Mouse (Mus musculus) urinary bladder, postnatal 4 days (tissue): ENCODE measurements around the gene Gm8897.
"Not testable (repeated sequence)": the region's sequence is repeated elsewhere in the genome, so short reads cannot be mapped to it uniquely, and the experiment has no call there.

Source experiments
- DNase-seq, 2 experiments: peaks; one replicate each; pipeline ENCODE4 v3.0.0; 2021 to 2022; ENCODE audit warnings: low spot score in 2 of 2

Gene Gm8897

DNA sequence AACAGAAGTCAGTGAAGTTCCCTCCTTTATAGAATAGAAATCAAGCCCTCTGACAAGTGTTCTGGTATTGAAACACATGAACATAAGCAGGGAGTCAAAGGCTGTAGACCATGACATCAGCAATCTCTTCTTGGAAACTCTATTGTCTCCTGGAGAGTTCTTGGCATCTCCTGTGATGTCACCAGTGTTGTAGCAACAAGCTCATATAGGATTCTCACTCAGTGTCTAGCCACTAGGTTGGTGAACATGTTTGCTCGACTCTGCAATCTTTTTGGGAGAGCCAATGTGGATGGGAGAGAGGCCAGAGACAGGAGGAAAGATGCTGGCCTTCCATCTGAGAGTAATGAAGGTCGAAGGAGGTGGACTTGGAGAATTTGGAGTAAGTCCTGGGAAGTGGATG is at the start of gene Gm8897:
Gene Gm8897, plus strand, starts transcription at position 301 of the 400 bp plus-strand sequence.
- not testable (repeated sequence) for DNase-seq

DNA sequence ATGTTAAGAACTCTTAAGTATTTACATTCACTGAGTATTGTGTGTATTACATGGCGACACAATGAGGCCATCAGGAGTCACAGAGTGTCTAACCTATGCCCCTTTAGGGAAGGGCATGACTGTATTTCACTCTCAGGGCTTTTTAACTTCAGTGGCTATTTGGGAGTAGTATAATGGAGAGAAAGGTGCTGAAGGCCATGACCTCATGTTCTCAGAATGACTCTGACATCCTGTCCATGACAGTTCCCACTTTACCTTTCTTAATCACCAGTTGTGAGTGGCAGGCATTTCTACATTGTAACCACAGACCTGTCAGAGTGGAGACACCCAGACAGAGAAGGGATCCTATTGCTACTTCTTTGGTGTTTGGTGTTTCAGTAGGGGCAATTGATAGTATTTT is 473 bp downstream of the Gm8897 start:
- DNase-seq: not testable (repeated sequence)
